Mouse (Mus musculus) kidney, embryonic 14.5 days (tissue): ENCODE data around the gene B4galt1. TPM values are rescaled to one million over a fixed set of nuclear protein-coding genes. Genes with fewer than 3 reads are reported as not detected.
"Not testable (repeated sequence)": the region's sequence is repeated elsewhere in the genome, so short reads cannot be mapped to it uniquely, and the experiment has no call there.

ENCODE experiments used
- ATAC-seq: fragments of 200-750 bp; cut with Nextera tagmentation; 2 replicates; pipeline ENCODE4 v1.8.0; 2017; ENCODE audit warnings: moderate number of reproducible peaks, mild to moderate bottlenecking, moderate TSS enrichment, moderate library complexity; ENCODE audit not compliant: low FRiP score, low TSS enrichment
- H3K27ac ChIP-seq: fragments of 300-500 bp; sonication (generic); 2 replicates; pipeline ENCODE4 v1.5.1; 2014; ENCODE audit warnings: low read depth, mild to moderate bottlenecking, low read length, moderate library complexity, mixed read lengths
- H3K27me3 ChIP-seq: fragments of 300-500 bp; sonication (generic); 2 replicates; pipeline ENCODE4 v1.6.1; 2014; ENCODE audit warnings: mild to moderate bottlenecking, low read length; ENCODE audit not compliant: control insufficient read depth, insufficient read depth
- H3K36me3 ChIP-seq: fragments of 300-500 bp; sonication (generic); 2 replicates; pipeline ENCODE4 v1.6.1; 2014; ENCODE audit warnings: low read length, mixed read lengths; ENCODE audit not compliant: control insufficient read depth, insufficient read depth
- H3K4me1 ChIP-seq: fragments of 300-500 bp; sonication (generic); 2 replicates; pipeline ENCODE4 v1.6.1; 2014; ENCODE audit warnings: low read length, mixed read lengths; ENCODE audit not compliant: control insufficient read depth, insufficient read depth
- H3K4me2 ChIP-seq: fragments of 300-500 bp; sonication (generic); replicated peaks from 2 replicates; pipeline ENCODE4 v1.6.1; 2014; ENCODE audit warnings: low read depth, mild to moderate bottlenecking, low read length
- H3K4me3 ChIP-seq: fragments of 300-500 bp; sonication (generic); 2 replicates; pipeline ENCODE4 v1.5.1; 2014; ENCODE audit warnings: mild to moderate bottlenecking, low read length
- H3K9ac ChIP-seq: fragments of 300-500 bp; sonication (generic); 2 replicates; pipeline ENCODE4 v1.6.1; 2014; ENCODE audit warnings: low read depth, mild to moderate bottlenecking, low read length, moderate library complexity
- H3K9me3 ChIP-seq: fragments of 300-500 bp; sonication (generic); 2 replicates; pipeline ENCODE4 v1.6.1; 2016; ENCODE audit warnings: low read length; ENCODE audit not compliant: control insufficient read depth
- WGBS: fragments of 180-500 bp; shearing (Covaris S2); extraction: QIAGEN DNeasy Blood & Tissue Kit; methylation state at CpG from one replicate; pipeline ENCODE4 v1.1.7; 2014; 5-methylcytosine and 5-hydroxymethylcytosine counted together
- polyA plus RNA-seq: library from polyadenylated mRNA; unstranded; fragments of >200 nt; fragmentation: Nextera tagmentation; extraction: Ambion mirVana; gene quantifications from 2 replicates; pipeline ENCODE4 v1.2.1, GENCODE M21; 2014

The B4galt1 gene
- polyA plus RNA-seq, 1 experiment from 2014 or later = 45.8 TPM

DNA sequence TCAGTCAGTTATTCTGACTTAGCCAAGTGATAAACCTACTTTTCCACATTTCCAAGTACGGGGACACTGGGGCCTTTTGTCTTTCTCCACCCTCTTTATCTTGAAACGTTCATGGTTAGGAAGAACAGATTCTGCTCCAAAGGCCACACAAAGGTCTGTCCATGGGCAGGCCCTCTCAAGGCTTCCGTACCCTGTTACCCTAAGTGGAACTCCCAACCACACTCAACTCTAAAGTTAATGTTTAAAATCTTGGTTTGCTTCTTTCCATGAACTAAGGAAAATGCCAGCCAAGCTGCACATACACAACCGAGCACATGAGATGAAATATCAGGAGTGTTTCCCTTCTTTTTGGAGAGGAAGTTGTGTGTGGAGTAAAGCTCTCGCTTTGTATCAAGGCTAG lies 43.3 kb downstream of the B4galt1 start:
- Histone ChIP-seq H3K9me3 (no peaks in the 10 kb centered on the region), H3K27me3 (no peaks in the 10 kb centered on the region), H3K4me2 (no peak overlapping the region), H3K4me3 (no peak overlapping the region), H3K4me1 (no peaks in the 10 kb centered on the region; the same call in 1 of the 2 replicates), H3K9ac (no peak overlapping the region), H3K27ac (no peak overlapping the region), H3K36me3 (peaks cover 60% of the 10 kb centered on the region; the same call in 1 of the 2 replicates)
- ATAC-seq = no peak
- whole genome bisulfite sequencing = 93% methylated on average over 5 of the region's 5 CpGs

DNA sequence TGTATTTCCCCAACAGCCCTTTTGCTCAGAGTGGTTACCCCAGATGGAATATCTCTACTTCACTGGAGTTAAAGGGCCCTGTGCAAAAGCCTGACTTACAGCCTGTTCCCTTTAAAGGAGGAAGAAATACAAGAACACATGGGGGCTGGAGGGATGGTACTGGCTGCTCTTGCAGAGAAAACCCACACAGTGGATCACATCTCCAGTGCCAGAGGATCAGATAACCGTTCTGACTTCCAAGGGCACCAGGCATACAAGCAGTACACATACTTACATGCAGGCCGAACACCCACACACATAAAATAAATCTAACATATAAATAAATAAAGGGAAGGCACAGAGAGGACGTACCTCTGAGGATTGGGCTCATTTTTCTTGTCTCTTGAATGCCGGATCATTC lies 46.4 kb downstream of the B4galt1 start:
- Histone ChIP-seq H3K9ac (no peak overlapping the region), H3K27me3 (no peaks in the 10 kb centered on the region), H3K36me3 (peaks cover 53% of the 10 kb centered on the region; the same call in 1 of the 2 replicates), H3K4me3 (no peak overlapping the region), H3K4me2 (no peak overlapping the region), H3K27ac (no peak overlapping the region), H3K9me3 (no peaks in the 10 kb centered on the region), H3K4me1 (no peaks in the 10 kb centered on the region)
- 50% methylated on average over 4 of the region's 4 CpGs for WGBS
- no peak for ATAC-seq

DNA sequence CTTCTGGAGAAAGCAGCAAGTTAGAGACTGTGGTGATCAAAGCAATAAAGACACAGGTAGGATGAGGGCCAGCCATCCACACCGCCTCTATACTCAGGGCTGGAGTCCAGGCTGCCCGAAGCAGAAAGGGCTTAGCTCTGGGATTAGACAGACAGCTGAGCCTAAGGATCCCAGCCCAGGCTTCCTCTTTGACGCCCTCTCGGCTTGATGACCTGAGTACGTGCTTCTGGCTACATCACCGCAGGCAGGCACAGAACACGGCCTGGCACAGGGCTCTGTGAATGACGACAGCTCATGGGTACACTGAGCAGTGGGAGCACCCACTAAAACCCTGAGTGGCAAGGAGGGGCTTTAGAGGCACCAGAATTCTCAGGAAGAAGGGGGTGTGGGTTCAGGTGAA lies 48.4 kb downstream of the B4galt1 start:
- H3K36me3 ChIP-seq = peaks cover 39% of the 10 kb centered on the region; the same call in 1 of the 2 replicates
- no peaks in the 10 kb centered on the region for H3K4me1 ChIP-seq
- no peak overlapping the region for H3K4me3 ChIP-seq
- H3K27ac ChIP-seq = no peak overlapping the region
- no peak overlapping the region for H3K9ac ChIP-seq
- no peak for ATAC-seq
- H3K9me3 ChIP-seq = no peaks in the 10 kb centered on the region
- 91% methylated on average over 8 of the region's 8 CpGs for WGBS
- no peaks in the 10 kb centered on the region for H3K27me3 ChIP-seq
- no peak overlapping the region for H3K4me2 ChIP-seq

DNA sequence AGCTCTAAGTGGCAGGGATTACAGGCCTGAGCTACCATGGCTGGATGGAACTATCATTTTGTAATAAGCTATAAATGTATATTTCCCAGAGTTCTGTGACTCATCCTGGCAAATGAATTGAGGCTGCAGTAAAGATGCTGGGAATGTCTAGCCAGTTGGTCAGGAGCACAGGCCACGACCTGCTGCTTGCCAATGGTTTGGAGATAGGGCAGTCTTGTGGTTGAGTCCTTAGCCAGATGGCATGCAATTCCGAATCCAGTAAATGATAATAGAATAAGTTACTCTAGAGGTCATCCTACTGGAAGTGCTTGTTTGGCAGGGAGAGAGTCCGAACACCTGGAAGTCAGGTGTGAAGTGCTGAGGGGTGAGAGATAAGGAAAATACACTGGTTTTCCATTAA lies 51.0 kb downstream of the B4galt1 start:
- Histone ChIP-seq H3K27me3 (no peaks in the 10 kb centered on the region), H3K27ac (no peak overlapping the region), H3K9me3 (no peaks in the 10 kb centered on the region), H3K4me3 (no peak overlapping the region), H3K36me3 (peaks cover 21% of the 10 kb centered on the region; the same call in 1 of the 2 replicates), H3K9ac (no peak overlapping the region), H3K4me2 (no peak overlapping the region), H3K4me1 (no peaks in the 10 kb centered on the region)
- ATAC-seq = no peak
- WGBS = 92% methylated on average over 3 of the region's 3 CpGs

DNA sequence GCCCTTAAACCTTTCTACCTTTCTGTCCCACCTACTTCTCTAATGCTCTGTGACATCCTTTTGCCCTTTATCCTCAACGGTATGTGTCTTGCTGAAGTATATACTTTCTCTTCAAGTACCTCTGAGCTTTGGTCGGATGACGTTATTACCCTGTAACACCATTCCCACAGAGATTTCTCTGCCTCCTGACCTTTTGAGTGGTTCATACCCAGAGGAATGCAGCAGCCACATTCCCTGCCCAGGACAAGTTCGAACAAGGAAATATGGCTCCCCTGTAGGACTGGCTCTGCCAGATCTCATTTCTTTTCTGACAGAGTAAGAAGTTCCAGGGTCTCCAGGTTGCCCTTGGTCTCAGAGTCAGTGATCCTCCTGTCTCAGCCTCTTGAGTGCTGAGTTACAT lies 51.9 kb downstream of the B4galt1 start:
- no peak for ATAC-seq
- Histone ChIP-seq H3K27me3 (no peaks in the 10 kb centered on the region), H3K9ac (no peak overlapping the region), H3K36me3 (peaks cover 14% of the 10 kb centered on the region; the same call in 1 of the 2 replicates), H3K27ac (no peak overlapping the region), H3K4me3 (no peak overlapping the region), H3K9me3 (no peaks in the 10 kb centered on the region), H3K4me1 (no peaks in the 10 kb centered on the region), H3K4me2 (no peak overlapping the region)
- 85% methylated on average over 4 of the region's 4 CpGs for WGBS

DNA sequence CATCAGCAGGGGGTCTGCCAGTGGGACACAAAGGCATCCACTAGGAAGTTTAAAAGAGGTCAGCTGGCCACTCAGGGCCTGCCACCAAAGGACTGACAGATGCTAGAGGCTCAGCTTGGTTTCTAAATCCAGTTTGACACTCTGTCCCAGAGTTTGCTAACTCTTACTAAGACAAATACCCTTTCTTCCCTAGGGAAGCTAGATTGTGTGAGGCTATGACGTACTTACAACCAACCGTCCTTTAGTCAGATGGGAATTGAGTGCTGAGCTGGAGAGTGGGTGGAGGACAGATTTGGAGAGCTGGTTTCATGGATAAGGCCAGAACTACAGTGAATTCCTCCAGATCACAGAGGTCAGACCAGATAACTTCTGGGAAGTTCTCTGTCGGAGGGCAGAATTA lies 52.9 kb downstream of the B4galt1 start:
- no peak overlapping the region for H3K4me3 ChIP-seq
- no peak overlapping the region for H3K27ac ChIP-seq
- no peaks in the 10 kb centered on the region for H3K9me3 ChIP-seq
- peaks cover 6% of the 10 kb centered on the region; the same call in 1 of the 2 replicates for H3K36me3 ChIP-seq
- H3K4me2 ChIP-seq = no peak overlapping the region
- 83% methylated on average over 3 of the region's 3 CpGs for WGBS
- no peaks in the 10 kb centered on the region for H3K27me3 ChIP-seq
- no peak for ATAC-seq
- no peak overlapping the region for H3K9ac ChIP-seq
- no peaks in the 10 kb centered on the region for H3K4me1 ChIP-seq

DNA sequence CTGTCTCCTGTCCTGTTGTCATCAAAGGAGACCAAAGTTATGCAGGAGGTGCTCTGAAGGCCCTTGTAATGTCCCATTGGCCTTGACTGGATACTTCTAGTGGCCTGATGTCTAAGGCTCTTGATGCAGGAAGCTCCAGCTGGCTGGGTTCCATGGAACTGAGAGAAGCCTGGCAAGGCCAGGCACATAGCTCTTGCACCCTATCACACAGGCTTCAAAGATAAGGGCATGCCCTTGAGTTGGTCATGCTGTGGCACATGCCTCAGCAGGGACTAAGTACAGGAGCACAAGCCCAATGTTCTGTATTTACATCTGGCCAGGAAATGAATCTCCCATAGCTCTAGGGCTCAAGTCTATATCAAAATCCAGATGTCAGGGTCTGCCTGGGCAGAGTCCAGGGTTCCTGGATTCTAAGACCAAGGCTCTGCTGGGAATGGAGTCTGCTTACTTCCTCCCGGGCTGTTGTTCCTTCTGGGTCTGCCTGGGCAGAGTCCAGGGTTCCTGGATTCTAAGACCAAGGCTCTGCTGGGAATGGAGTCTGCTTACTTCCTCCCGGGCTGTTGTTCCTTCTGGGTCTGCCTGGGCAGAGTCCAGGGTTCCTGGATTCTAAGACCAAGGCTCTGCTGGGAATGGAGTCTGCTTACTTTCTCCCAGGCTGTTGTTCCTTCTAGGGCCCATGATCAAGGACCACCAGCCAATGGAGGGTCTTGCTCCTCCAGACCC lies 54.8 kb downstream of the B4galt1 start:
- not testable (repeated sequence) for H3K9ac ChIP-seq, H3K9me3 ChIP-seq, H3K4me3 ChIP-seq, H3K4me2 ChIP-seq, H3K36me3 ChIP-seq, H3K27me3 ChIP-seq, ATAC-seq, H3K27ac ChIP-seq, H3K4me1 ChIP-seq
- no CpG with 5 or more reads among the region's 2 CpGs for WGBS

DNA sequence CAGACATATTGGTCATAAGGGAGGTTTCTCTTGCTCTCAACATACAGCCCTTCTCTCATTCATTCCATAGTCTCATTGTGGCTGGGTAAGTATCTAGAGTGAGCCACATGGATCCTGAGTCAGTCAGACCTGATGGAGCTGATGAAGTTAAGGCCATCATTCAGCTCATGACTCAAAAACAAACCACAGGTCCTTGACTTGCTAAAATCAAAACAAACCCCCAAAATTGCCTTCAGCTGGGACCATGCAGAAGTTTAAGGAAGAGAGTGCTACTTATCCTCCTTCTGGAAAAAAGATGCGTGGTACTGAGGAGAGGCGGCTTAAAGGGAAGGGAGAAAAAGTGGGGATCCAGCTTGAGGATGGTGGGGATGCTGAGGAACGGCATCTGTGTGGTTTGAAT lies 58.0 kb downstream of the B4galt1 start:
- H3K36me3 ChIP-seq = no peaks in the 10 kb centered on the region
- no peak overlapping the region for H3K9ac ChIP-seq
- WGBS = 93% methylated on average over 3 of the region's 3 CpGs
- ATAC-seq = no peak
- no peak overlapping the region for H3K4me2 ChIP-seq
- H3K4me1 ChIP-seq = no peaks in the 10 kb centered on the region
- no peaks in the 10 kb centered on the region for H3K9me3 ChIP-seq
- no peak overlapping the region for H3K4me3 ChIP-seq
- no peaks in the 10 kb centered on the region for H3K27me3 ChIP-seq
- no peak overlapping the region for H3K27ac ChIP-seq

DNA sequence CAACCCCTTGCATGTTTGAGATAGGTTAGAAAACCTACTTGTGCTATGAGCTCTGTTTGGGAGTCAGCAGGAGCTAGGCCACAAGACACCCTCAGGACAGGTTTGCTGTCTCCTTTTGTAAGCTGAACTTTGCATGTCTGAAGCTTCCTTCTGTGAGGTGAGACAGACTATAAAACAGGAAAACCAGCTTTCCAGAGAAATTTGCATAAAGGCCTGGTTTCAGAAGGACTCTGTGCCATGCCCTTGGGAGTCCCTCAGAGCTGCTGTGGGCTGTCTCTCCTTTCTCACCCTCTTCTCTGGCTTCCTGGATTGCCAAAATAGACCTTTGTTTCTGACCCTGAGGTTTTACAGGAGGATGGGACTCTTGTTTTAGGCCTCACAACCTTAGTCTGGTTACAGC lies 59.5 kb downstream of the B4galt1 start:
- H3K27ac ChIP-seq = no peak overlapping the region
- no peaks in the 10 kb centered on the region for H3K27me3 ChIP-seq
- no peak overlapping the region for H3K4me2 ChIP-seq
- no peak for ATAC-seq
- no peaks in the 10 kb centered on the region for H3K9me3 ChIP-seq
- no peak overlapping the region for H3K4me3 ChIP-seq
- H3K36me3 ChIP-seq = no peaks in the 10 kb centered on the region
- no peaks in the 10 kb centered on the region for H3K4me1 ChIP-seq
- no peak overlapping the region for H3K9ac ChIP-seq
